Mouse (Mus musculus) neural tube, embryonic 11.5 days (tissue): ENCODE results near the gene Iqschfp. TPM values are rescaled to one million over a fixed set of nuclear protein-coding genes. Genes with fewer than 3 reads are reported as not detected.

ENCODE experiments used
- ATAC-seq: fragments of 200-750 bp; cut with Nextera tagmentation; 2 replicates; pipeline ENCODE4 v1.8.0; 2017; ENCODE audit warnings: moderate number of reproducible peaks, mild to moderate bottlenecking, moderate TSS enrichment, moderate library complexity; ENCODE audit not compliant: insufficient read depth, low FRiP score, low TSS enrichment
- DNase-seq: peaks from one replicate; pipeline ENCODE4 v3.0.0-alpha.2; 2015; ENCODE audit warnings: low spot score
- H3K27ac ChIP-seq: fragments of 300-500 bp; sonication (generic); 2 replicates; pipeline ENCODE4 v1.5.1; 2014; ENCODE audit warnings: low read depth, mild to moderate bottlenecking, low read length
- H3K27me3 ChIP-seq: fragments of 300-500 bp; sonication (generic); 2 replicates; pipeline ENCODE4 v1.6.1; 2014; ENCODE audit warnings: mild to moderate bottlenecking, low read length, mixed read lengths; ENCODE audit not compliant: control insufficient read depth, insufficient read depth
- H3K36me3 ChIP-seq: fragments of 300-500 bp; sonication (generic); 2 replicates; pipeline ENCODE4 v1.6.1; 2014; ENCODE audit warnings: mild to moderate bottlenecking, low read length, moderate library complexity, mixed read lengths; ENCODE audit not compliant: control insufficient read depth, insufficient read depth
- H3K4me1 ChIP-seq: fragments of 300-500 bp; sonication (generic); 2 replicates; pipeline ENCODE4 v1.6.1; 2014; ENCODE audit warnings: low read length, mixed read lengths; ENCODE audit not compliant: control insufficient read depth, insufficient read depth
- H3K4me2 ChIP-seq: fragments of 300-500 bp; sonication (generic); 2 replicates; pipeline ENCODE4 v1.6.1; 2014; ENCODE audit warnings: low read depth, mild to moderate bottlenecking, moderate library complexity
- H3K4me3 ChIP-seq: fragments of 300-500 bp; sonication (generic); 2 replicates; pipeline ENCODE4 v1.5.1; 2014; ENCODE audit warnings: low read depth, low read length
- H3K9ac ChIP-seq: fragments of 300-500 bp; sonication (generic); 2 replicates; pipeline ENCODE4 v1.6.1; 2014; ENCODE audit warnings: mild to moderate bottlenecking, low read length
- H3K9me3 ChIP-seq: fragments of 300-500 bp; sonication (generic); 2 replicates; pipeline ENCODE4 v1.6.1; 2016; ENCODE audit warnings: low read length; ENCODE audit not compliant: control insufficient read depth
- WGBS: fragments of 180-500 bp; shearing (Covaris S2); extraction: QIAGEN DNeasy Blood & Tissue Kit; methylation state at CpG from one replicate; pipeline ENCODE4 v1.1.7; 2014; 5-methylcytosine and 5-hydroxymethylcytosine counted together
- polyA plus RNA-seq: library from polyadenylated mRNA; unstranded; fragments of >200 nt; fragmentation: Nextera tagmentation; extraction: Ambion mirVana; gene quantifications from 2 replicates; pipeline ENCODE4 v1.2.1, GENCODE M21; 2014

Gene Iqschfp
- polyA plus RNA-seq, 1 experiment from 2014 or later = 0.37 TPM

DNA sequence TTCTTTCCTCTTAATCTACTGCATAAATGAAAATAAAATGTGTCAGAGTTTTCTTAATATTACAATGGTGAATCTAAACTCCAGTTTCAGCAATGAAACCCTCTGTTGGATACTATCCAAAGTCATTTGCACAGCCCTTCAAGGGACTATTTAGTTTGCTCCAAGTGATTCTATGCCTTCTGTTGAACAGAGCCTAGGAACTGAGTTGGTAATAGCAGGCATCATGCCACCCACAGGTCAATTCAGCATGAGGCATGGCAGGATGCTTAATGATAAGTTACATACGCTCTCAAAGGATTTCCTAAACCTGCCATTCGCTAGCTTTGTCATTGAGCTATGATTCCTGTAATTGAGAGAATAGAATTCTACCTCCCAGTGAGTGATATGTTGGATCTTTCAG lies 392.5 kb downstream of the Iqschfp start:
- no peak overlapping the region for H3K4me2 ChIP-seq
- WGBS = 82% methylated on average over 2 of the region's 2 CpGs
- H3K4me1 ChIP-seq = peaks cover 6% of the 10 kb centered on the region
- no peaks in the 10 kb centered on the region for H3K36me3 ChIP-seq
- H3K27ac ChIP-seq = no peak overlapping the region
- ATAC-seq (no peak), DNase-seq (no peak)
- H3K4me3 ChIP-seq = no peak overlapping the region
- H3K9me3 ChIP-seq = no peaks in the 10 kb centered on the region
- H3K27me3 ChIP-seq = no peaks in the 10 kb centered on the region
- H3K9ac ChIP-seq = no peak overlapping the region

DNA sequence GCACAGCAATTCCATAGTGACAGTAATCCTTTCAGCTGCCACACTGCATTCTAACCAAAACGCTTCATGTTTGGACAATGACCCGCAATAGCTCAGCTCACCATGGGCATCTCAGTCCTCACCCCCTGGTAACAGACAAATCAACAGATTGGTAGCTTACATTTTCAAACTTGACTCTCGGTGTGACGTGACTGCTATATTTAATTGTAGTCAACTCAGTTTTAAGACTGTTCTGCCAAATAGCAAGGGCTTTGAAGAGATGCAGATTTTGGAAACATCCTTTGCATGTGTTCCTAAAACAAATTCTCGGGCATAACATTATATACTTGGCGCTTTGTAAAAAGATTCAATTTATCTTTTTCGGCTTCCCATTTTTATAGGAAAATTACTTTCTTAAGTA lies 404.7 kb downstream of the Iqschfp start:
- H3K9me3 ChIP-seq = no peaks in the 10 kb centered on the region
- ATAC-seq = no peak
- H3K4me1 ChIP-seq = no peaks in the 10 kb centered on the region
- WGBS = 89% methylated on average over 7 of the region's 7 CpGs
- DNase-seq = no peak
- H3K27me3 ChIP-seq = no peaks in the 10 kb centered on the region
- H3K9ac ChIP-seq = no peak overlapping the region
- H3K27ac ChIP-seq = no peak overlapping the region
- H3K36me3 ChIP-seq = no peaks in the 10 kb centered on the region
- H3K4me2 ChIP-seq = no peak overlapping the region
- no peak overlapping the region for H3K4me3 ChIP-seq

DNA sequence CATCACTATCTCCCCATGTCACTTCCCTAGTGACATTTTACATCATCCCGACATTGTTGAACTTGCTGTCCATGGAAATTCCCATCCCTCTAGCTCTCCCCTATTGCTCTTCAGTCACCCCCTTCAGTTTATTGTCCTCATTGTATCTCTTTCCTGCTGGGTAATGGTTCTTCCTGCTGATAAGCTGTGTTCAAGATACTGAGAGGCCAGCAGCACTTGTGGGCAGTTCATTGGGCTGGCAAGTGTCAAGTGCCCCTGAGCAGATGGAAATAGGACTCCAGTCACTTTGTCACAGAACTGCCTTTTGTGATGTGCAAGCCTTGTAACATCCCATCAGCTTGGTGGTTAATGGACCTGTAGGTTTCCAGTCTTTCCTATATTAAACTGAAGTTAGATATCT lies 413.6 kb downstream of the Iqschfp start:
- Histone ChIP-seq H3K4me2 (no peak overlapping the region), H3K27me3 (no peaks in the 10 kb centered on the region), H3K9ac (no peak overlapping the region), H3K4me1 (no peaks in the 10 kb centered on the region), H3K27ac (no peak overlapping the region), H3K4me3 (no peak overlapping the region), H3K36me3 (no peaks in the 10 kb centered on the region), H3K9me3 (no peaks in the 10 kb centered on the region)
- WGBS = 0% methylated on average over 1 of the region's 1 CpGs
- DNase-seq (no peak), ATAC-seq (no peak)

DNA sequence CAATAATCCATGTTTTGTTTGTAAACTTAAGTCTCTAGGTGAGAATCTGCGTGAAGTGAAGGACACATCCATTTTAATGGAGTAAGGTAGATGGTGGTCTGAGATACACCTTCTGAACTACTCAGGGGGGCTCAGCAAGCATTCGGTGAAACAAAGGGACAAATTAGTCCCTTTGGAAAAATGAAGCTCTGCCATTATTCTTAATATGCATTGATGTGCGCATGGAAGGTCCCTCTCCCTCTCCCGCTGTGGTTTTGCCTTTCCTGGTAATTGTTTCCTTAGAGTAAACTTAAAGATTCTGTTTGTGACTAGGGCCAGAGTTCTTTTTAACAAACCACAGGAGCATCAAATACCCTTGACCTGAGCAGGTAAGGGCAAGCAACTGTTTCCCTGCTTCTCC lies 414.7 kb downstream of the Iqschfp start:
- no peak for ATAC-seq
- Histone ChIP-seq H3K9ac (no peak overlapping the region), H3K4me3 (no peak overlapping the region), H3K4me1 (no peaks in the 10 kb centered on the region), H3K27ac (no peak overlapping the region), H3K36me3 (no peaks in the 10 kb centered on the region), H3K9me3 (no peaks in the 10 kb centered on the region), H3K4me2 (no peak overlapping the region), H3K27me3 (no peaks in the 10 kb centered on the region)
- 36% methylated on average over 4 of the region's 4 CpGs for WGBS
- DNase-seq = no peak

DNA sequence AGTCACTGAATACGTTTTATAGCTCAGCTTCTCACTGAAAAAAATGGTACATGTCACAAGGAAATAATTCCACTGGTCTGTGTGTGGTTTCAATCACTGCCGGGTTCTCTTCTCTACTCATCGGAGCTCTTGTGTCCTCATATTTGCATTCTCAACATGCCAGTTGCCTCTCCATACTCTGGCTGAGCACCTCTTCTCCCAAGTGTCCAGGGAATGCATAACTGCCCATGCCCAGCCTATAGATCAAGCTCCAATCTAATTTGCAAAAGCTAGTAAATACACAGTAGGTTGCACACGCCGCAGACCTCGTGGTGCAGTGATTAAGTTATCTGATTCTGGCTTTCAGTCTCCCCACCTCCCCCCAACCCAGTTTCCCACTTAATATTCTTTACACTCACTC lies 433.5 kb downstream of the Iqschfp start:
- Histone ChIP-seq H3K4me3 (no peak overlapping the region), H3K9me3 (no peaks in the 10 kb centered on the region), H3K27ac (no peak overlapping the region), H3K9ac (no peak overlapping the region), H3K27me3 (no peaks in the 10 kb centered on the region), H3K36me3 (no peaks in the 10 kb centered on the region), H3K4me1 (no peaks in the 10 kb centered on the region), H3K4me2 (no peak overlapping the region)
- WGBS = 79% methylated on average over 6 of the region's 6 CpGs
- ATAC-seq = no peak
- DNase-seq = no peak

DNA sequence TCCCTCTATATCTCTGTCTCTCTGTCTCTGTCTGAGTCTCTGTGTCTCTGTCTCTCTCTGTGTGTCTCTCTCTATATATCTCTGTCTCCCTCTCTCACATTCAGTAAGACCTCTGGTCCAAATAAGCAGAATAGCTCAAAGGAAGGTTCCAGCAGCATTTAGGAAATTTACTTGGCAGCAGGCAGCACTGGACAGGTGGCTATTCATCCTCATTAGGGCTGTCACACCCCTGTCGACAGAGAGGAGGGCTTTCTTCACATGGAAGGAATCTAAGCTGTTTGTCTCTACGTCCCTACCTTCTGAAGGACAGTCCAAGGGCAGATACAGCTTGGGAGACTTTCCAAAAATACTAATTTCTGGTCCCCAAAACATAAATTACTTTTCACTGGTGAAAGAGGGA lies 440.5 kb downstream of the Iqschfp start:
- ATAC-seq = no peak
- no peak overlapping the region for H3K4me3 ChIP-seq
- H3K9me3 ChIP-seq = no peaks in the 10 kb centered on the region
- H3K27ac ChIP-seq = no peak overlapping the region
- no peaks in the 10 kb centered on the region for H3K27me3 ChIP-seq
- H3K9ac ChIP-seq = no peak overlapping the region
- H3K36me3 ChIP-seq = no peaks in the 10 kb centered on the region
- H3K4me2 ChIP-seq = no peak overlapping the region
- DNase-seq = no peak
- H3K4me1 ChIP-seq = no peaks in the 10 kb centered on the region
- WGBS = 54% methylated on average over 2 of the region's 2 CpGs

DNA sequence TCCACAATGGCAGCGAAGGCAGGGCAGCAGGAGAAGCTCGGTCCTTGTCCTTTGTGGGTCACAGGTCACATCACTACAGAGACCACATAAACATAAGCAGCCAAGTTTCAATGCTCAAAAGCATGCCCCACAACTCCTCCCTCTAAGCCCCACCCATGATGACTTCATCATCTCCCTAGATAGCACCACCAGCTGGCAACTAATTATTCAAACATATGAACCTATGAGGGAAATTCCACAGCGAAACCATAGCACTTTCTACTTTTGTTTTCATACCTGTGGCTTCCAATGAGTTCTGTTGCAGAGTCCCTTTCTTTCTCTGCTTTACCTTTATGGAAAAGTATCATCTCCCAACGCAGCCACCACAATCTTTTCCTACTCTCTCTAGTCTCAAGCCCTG lies 443.5 kb downstream of the Iqschfp start:
- no peak overlapping the region for H3K27ac ChIP-seq
- H3K4me3 ChIP-seq = no peak overlapping the region
- DNase-seq (no peak), ATAC-seq (no peak)
- 92% methylated on average over 4 of the region's 4 CpGs for WGBS
- no peaks in the 10 kb centered on the region for H3K9me3 ChIP-seq
- H3K27me3 ChIP-seq = no peaks in the 10 kb centered on the region
- H3K36me3 ChIP-seq = no peaks in the 10 kb centered on the region
- H3K9ac ChIP-seq = no peak overlapping the region
- H3K4me2 ChIP-seq = no peak overlapping the region
- H3K4me1 ChIP-seq = no peaks in the 10 kb centered on the region

DNA sequence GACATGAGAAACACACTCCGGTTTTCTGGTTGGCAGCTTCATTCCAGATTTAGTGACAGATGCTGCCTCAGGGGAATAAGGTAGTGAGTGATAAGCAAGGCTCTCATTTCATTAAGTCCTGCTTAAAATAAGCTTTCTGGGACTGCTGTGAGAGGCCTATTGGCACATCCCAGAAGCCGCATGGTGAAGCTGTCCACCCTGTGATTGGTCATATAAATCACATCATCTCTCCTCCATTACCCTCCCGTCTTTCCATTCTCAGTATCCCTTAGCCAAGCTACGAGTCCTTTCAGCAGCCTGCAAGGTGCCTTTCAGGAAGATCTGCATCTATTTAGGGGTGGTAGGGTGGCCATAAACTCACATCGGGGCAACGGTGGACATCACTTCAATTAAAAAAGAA lies 458.6 kb downstream of the Iqschfp start:
- Histone ChIP-seq H3K36me3 (no peaks in the 10 kb centered on the region), H3K9ac (no peak overlapping the region), H3K4me1 (no peaks in the 10 kb centered on the region; the same call in 1 of the 2 replicates), H3K27me3 (no peaks in the 10 kb centered on the region), H3K4me2 (no peak overlapping the region), H3K27ac (no peak overlapping the region), H3K9me3 (no peaks in the 10 kb centered on the region), H3K4me3 (no peak overlapping the region)
- DNase-seq (no peak), ATAC-seq (no peak)
- 60% methylated on average over 6 of the region's 6 CpGs for WGBS

DNA sequence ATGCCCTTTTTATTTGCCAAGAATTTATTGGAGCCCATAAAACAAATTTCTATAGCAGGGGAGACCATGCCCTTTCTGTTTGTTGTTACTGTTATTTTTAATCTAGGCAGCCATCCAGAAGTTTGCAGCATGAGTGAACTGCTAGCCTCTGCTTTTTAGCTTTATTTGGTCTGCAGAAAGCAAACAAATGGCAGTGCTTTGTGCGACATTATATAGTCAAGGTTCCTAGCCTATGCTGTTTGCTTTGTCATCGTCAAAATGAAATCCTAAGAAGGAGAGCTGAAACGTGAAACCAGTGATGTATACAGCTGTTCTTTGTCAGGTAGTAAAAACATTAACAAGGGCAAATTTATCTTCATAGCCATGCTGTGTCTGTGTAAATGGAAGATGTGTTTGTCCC lies 459.4 kb downstream of the Iqschfp start:
- Histone ChIP-seq H3K4me2 (no peak overlapping the region), H3K27me3 (no peaks in the 10 kb centered on the region), H3K27ac (no peak overlapping the region), H3K9me3 (no peaks in the 10 kb centered on the region), H3K9ac (no peak overlapping the region), H3K4me3 (no peak overlapping the region), H3K36me3 (no peaks in the 10 kb centered on the region), H3K4me1 (no peaks in the 10 kb centered on the region; the same call in 1 of the 2 replicates)
- DNase-seq = no peak
- ATAC-seq = no peak
- WGBS = 44% methylated on average over 3 of the region's 3 CpGs
